Mouse (Mus musculus) limb, embryonic 10.5 days (tissue): Measurements from ENCODE around the gene Shld2. TPM values are rescaled to one million over a fixed set of nuclear protein-coding genes. Genes with fewer than 3 reads are reported as not detected.
"Not testable (repeated sequence)": the region's sequence is repeated elsewhere in the genome, so short reads cannot be mapped to it uniquely, and the experiment has no call there.

ENCODE experiments used
- DNase-seq: peaks from one replicate; pipeline ENCODE4 v3.0.0-alpha.2; 2017; ENCODE audit warnings: low spot score
- H3K27ac ChIP-seq: fragments of 300-500 bp; sonication (generic); 2 replicates; pipeline ENCODE4 v1.5.1; 2016; ENCODE audit warnings: mild to moderate bottlenecking
- H3K27me3 ChIP-seq: fragments of 300-500 bp; sonication (generic); 2 replicates; pipeline ENCODE4 v1.6.1; 2016; ENCODE audit warnings: low read depth, mild to moderate bottlenecking; ENCODE audit not compliant: poor library complexity, severe bottlenecking
- H3K36me3 ChIP-seq: fragments of 300-500 bp; sonication (generic); 2 replicates; pipeline ENCODE4 v1.6.1; 2016; ENCODE audit warnings: mild to moderate bottlenecking, moderate library complexity
- H3K4me1 ChIP-seq: fragments of 300-500 bp; sonication (generic); 2 replicates; pipeline ENCODE4 v1.6.1; 2016
- H3K4me3 ChIP-seq: fragments of 300-500 bp; sonication (generic); 2 replicates; pipeline ENCODE4 v1.5.1; 2016; ENCODE audit warnings: mild to moderate bottlenecking, moderate library complexity
- H3K9me3 ChIP-seq: fragments of 300-500 bp; sonication (generic); replicated peaks from 2 replicates; pipeline ENCODE4 v1.6.1; 2016; ENCODE audit warnings: mild to moderate bottlenecking
- WGBS: fragments of 180-500 bp; shearing (Covaris S2); methylation state at CpG from one replicate; pipeline ENCODE4 v1.1.7; 2016; 5-methylcytosine and 5-hydroxymethylcytosine counted together
- polyA plus RNA-seq: library from polyadenylated mRNA; unstranded; fragments of >200 nt; fragmentation: Nextera tagmentation; extraction: Ambion mirVana; gene quantifications from 2 replicates; pipeline ENCODE4 v1.2.1, GENCODE M21; 2016

Gene Shld2
- polyA plus RNA-seq, 1 experiment from 2014 or later = 9.6 TPM

- 89% methylated on average over 3 of the region's 3 CpGs for WGBS
- Histone ChIP-seq H3K4me3 (no peak overlapping the region), H3K4me1 (no peaks in the 10 kb centered on the region), H3K36me3 (no peaks in the 10 kb centered on the region), H3K27me3 (no peaks in the 10 kb centered on the region), H3K9me3 (no peaks in the 10 kb centered on the region), H3K27ac (no peak overlapping the region)
- DNase-seq = no peak
Observed at GRCm38 (mm10) chr14:34293641-34294040, 16.7 kb downstream of the Shld2 start.

GRCm38 (mm10) chr14:34290229-34290628 lies 20.1 kb downstream of the Shld2 start:
- DNase-seq = no peak
- Histone ChIP-seq H3K27ac (no peak overlapping the region), H3K9me3 (no peaks in the 10 kb centered on the region), H3K4me1 (no peaks in the 10 kb centered on the region), H3K4me3 (no peak overlapping the region), H3K27me3 (no peaks in the 10 kb centered on the region), H3K36me3 (no peaks in the 10 kb centered on the region)
- 58% methylated on average over 1 of the region's 1 CpGs for WGBS

GRCm38 (mm10) chr14:34289259-34290015 lies 20.9 kb downstream of the Shld2 start:
- Histone ChIP-seq H3K4me1 (no peaks in the 10 kb centered on the region), H3K27ac (no peak overlapping the region), H3K27me3 (no peaks in the 10 kb centered on the region), H3K4me3 (no peak overlapping the region), H3K9me3 (no peaks in the 10 kb centered on the region), H3K36me3 (no peaks in the 10 kb centered on the region)
- 83% methylated on average over 3 of the region's 3 CpGs for WGBS
- DNase-seq = no peak

DNA sequence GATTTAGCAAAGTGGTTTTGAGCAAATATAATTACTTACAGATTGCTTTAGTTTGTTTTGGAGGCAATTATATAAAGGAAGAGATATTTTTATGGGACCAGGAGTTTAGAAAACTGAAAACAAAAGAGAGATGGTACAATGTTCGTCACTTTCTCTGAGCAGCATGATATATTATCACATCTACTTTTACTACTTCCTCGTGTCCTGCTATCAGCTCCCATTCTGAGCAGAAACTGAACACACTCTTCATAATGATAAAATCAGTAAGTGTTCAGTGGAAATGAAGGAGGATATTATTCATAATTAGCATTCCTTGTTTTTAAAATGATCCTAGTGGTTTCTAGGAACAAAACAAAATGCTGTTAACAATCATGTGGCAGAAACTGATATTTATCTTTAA lies 21.9 kb downstream of the Shld2 start:
- Histone ChIP-seq H3K4me3 (no peak overlapping the region), H3K27ac (no peak overlapping the region), H3K4me1 (no peaks in the 10 kb centered on the region), H3K9me3 (no peaks in the 10 kb centered on the region), H3K27me3 (no peaks in the 10 kb centered on the region), H3K36me3 (no peaks in the 10 kb centered on the region)
- DNase-seq = no peak
- WGBS = 83% methylated on average over 2 of the region's 2 CpGs

GRCm38 (mm10) chr14:34281736-34282269 lies 28.5 kb downstream of the Shld2 start:
- no peak overlapping the region for H3K4me3 ChIP-seq
- no peak overlapping the region for H3K27ac ChIP-seq
- H3K4me1 ChIP-seq = no peaks in the 10 kb centered on the region
- no peaks in the 10 kb centered on the region for H3K9me3 ChIP-seq
- 92% methylated on average over 5 of the region's 5 CpGs for WGBS
- H3K27me3 ChIP-seq = no peaks in the 10 kb centered on the region
- DNase-seq = no peak
- H3K36me3 ChIP-seq = no peaks in the 10 kb centered on the region

DNA sequence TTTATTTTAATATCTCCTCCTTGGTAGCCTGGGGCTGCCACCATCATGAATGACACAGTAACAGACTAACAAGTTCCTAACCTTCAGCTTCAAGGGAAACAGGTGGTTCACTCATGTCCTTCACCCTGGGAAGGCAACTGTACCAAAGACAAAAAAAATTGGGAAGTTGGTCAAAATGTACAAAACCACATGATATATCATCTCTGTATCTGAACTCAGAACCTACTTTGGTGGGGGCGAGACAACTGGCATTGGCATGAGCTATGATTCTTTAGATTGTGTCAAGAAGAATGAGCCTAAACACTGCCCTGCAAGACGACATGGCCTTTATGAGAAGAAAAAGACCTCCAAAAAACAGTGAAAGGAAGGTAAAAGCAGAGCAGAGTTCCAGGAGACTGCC lies 29.5 kb downstream of the Shld2 start:
- WGBS = 87% methylated on average over 2 of the region's 2 CpGs
- Histone ChIP-seq H3K4me3 (no peak overlapping the region), H3K36me3 (no peaks in the 10 kb centered on the region), H3K27ac (no peak overlapping the region), H3K9me3 (no peaks in the 10 kb centered on the region), H3K27me3 (no peaks in the 10 kb centered on the region), H3K4me1 (no peaks in the 10 kb centered on the region)
- DNase-seq = no peak

- DNase-seq = no peak
- H3K27me3 ChIP-seq = no peaks in the 10 kb centered on the region
- H3K36me3 ChIP-seq = no peaks in the 10 kb centered on the region
- no peak overlapping the region for H3K4me3 ChIP-seq
- H3K9me3 ChIP-seq = no peaks in the 10 kb centered on the region
- no peak overlapping the region for H3K27ac ChIP-seq
- no peaks in the 10 kb centered on the region for H3K4me1 ChIP-seq
- 85% methylated on average over 4 of the region's 4 CpGs for WGBS
Observed at GRCm38 (mm10) chr14:34279726-34280125, 30.6 kb downstream of the Shld2 start.

DNA sequence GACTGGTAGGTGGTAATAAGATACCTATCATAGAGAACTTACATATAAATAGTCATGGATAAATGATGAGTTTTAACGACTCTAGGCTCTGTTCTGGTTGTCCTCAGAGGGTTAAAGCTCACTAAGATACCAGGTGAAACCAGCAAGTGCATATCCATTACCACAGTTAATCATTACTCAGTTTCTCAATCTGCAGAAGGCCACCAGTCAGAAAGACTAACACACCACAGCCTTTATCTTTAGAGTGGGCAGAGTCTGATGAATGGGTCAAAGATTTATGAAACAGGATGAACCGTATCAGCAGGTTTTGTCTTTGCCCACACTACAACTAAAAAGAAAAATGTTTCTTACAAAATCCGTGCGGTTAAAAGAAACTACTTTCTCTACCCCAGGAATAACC lies 35.1 kb downstream of the Shld2 start:
- 94% methylated on average over 4 of the region's 4 CpGs for WGBS
- H3K4me1 ChIP-seq = no peaks in the 10 kb centered on the region
- no peak for DNase-seq
- no peak overlapping the region for H3K4me3 ChIP-seq
- no peak overlapping the region for H3K27ac ChIP-seq
- no peaks in the 10 kb centered on the region for H3K36me3 ChIP-seq
- H3K9me3 ChIP-seq = no peaks in the 10 kb centered on the region
- no peaks in the 10 kb centered on the region for H3K27me3 ChIP-seq

DNA sequence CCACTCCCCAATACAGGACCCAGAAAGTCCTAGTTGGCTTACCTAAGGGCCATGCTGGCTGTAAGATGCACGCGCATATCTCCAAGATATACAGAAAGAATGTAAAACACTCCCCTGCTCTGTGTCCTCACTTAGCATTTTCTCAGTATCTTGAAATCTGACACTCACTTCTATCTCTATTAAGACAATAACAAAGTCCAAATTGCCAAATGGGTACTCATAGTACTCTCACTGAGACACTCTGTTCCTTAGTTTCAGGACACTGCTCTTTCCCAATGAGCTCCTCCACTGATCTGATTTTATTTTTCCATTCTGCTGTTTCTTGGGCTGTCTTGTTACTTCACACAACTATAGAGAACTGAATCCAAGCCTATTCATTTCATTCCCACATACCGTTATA lies 36.2 kb downstream of the Shld2 start:
- no peak overlapping the region for H3K4me3 ChIP-seq
- WGBS = 92% methylated on average over 3 of the region's 3 CpGs

DNA sequence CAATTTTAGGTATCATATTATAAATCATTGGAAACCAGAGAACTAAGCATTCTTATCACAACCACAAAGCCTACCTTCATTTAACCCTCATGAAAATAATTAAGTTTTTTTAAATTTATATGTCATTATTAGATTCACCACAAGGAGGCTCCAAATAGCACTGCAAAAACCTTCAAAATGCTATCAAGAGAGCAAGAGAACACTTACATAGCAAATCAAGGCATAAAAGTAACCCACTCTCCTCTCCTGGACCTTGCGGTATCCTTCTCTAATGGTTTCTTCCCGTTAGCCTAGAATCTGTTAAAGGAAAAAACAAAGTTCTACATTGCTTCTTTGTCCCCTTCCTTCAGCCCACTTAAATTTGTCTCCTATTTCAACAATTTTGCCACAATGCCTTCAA lies 37.0 kb downstream of the Shld2 start:
- 77% methylated on average over 2 of the region's 2 CpGs for WGBS
- DNase-seq = no peak

More for the DNA sequence above, 36.2 kb downstream of the Shld2 start:
- DNase-seq = no peak
- H3K27me3 ChIP-seq = no peaks in the 10 kb centered on the region
- H3K9me3 ChIP-seq = no peaks in the 10 kb centered on the region
- no peaks in the 10 kb centered on the region for H3K4me1 ChIP-seq
- H3K36me3 ChIP-seq = no peaks in the 10 kb centered on the region
- H3K27ac ChIP-seq = no peak overlapping the region

DNA sequence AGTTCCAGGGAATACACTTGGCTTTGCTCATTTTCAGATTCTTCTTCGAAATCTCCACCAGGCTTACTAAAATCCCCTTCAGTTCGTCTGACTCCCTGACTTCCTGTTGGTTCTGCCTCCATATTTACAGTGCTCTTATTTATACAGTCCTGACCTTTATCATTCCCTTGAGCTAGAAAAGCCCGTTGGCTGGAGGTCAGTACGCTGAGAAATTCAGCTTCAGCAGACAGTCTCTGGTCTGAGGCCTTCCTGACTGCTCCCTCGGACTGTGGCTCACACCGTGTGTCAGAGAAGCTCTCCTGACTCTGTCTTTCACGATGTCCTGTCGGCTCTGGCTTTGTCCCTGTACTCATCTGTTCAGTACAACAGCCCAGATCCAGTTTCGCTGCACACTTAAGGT lies 42.2 kb downstream of the Shld2 start:
- WGBS = 84% methylated on average over 9 of the region's 9 CpGs
- DNase-seq = no peak
- H3K9me3 ChIP-seq = no peaks in the 10 kb centered on the region

More for the DNA sequence above, 37.0 kb downstream of the Shld2 start:
- Histone ChIP-seq H3K4me1 (no peaks in the 10 kb centered on the region), H3K27me3 (no peaks in the 10 kb centered on the region), H3K9me3 (no peaks in the 10 kb centered on the region), H3K36me3 (no peaks in the 10 kb centered on the region), H3K4me3 (no peak overlapping the region), H3K27ac (no peak overlapping the region)

GRCm38 (mm10) chr14:34258525-34258924 lies 51.8 kb downstream of the Shld2 start:
- DNase-seq, H3K4me3 ChIP-seq, H3K27me3 ChIP-seq, H3K9me3 ChIP-seq, H3K36me3 ChIP-seq, H3K4me1 ChIP-seq, H3K27ac ChIP-seq: not testable (repeated sequence)
- WGBS = 67% methylated on average over 3 of the region's 3 CpGs

More for the DNA sequence above, 42.2 kb downstream of the Shld2 start:
- no peaks in the 10 kb centered on the region for H3K4me1 ChIP-seq
- no peak overlapping the region for H3K4me3 ChIP-seq
- H3K36me3 ChIP-seq = no peaks in the 10 kb centered on the region
- no peaks in the 10 kb centered on the region for H3K27me3 ChIP-seq
- H3K27ac ChIP-seq = no peak overlapping the region

DNA sequence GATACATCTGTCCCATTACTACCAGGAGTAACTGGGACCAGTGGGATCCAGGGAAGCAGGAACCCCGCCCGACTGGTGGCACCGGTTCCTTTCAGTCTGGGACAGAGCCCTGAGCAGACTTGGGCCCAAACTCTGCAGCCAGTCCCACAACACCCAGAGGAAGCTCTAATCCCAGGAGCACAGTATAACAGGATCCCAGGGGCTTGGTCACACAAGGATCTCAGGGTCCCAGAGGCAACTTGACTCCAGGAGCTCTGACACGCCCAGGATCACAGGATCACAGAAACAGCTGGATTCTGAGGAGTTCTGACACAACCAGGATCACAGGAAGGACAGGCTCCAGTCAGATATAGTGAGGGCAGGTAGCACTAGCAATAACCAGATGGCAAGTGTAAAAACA lies 57.0 kb downstream of the Shld2 start:
- no peak overlapping the region for H3K4me3 ChIP-seq
- H3K27ac ChIP-seq = no peak overlapping the region
- H3K4me1 ChIP-seq = no peaks in the 10 kb centered on the region
- no peaks in the 10 kb centered on the region for H3K27me3 ChIP-seq
- WGBS = 86% methylated on average over 4 of the region's 4 CpGs
- H3K9me3 ChIP-seq = no peaks in the 10 kb centered on the region
- H3K36me3 ChIP-seq = no peaks in the 10 kb centered on the region
- no peak for DNase-seq
